Mouse (Mus musculus): ENCODE measurements at regions not wholly inside any gene's neighbourhood (a gene's known extent, or its start where the extent isn't known, plus 50 kb on each side); places are given as distances from the start of the nearest gene placed in this dataset.

DNA sequence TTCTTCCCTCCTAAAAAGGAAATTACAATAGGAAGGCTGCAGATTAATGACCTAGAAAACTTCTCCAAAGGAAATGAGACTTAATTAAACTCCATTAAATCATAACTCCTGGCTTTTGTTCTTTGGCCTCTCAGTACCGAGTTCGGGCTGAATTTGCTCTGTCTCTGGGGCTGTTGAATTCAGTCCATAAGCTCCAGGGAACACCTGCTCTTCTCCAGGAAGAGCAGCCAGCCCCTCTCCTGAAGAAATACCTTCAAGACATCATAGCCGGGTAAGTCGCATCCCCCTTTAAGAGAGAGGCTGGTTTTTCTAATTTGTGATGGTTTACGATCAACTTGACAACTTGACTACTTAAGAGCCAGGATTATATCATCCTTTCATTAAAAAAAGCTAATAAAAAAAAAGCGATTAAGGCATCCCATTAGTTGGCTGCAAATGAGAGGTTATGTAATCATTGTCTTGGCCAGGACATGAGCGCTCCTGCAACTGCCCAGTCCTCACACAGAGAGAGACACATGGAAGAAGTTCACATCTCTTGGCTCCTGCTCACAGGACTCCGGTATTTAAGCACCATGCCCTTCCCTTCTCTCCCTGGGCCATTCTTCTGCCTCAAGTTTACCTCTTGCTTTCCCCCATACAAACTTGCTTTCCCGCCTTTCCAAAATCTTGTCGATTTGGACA, 524.0 kb upstream of the Adam5 start:
- TF ChIP-seq USF1 (IDR thresholded peaks at IDR 0.05; ENCODE audit: low read depth) = no peak
- no peak for TF ChIP-seq MAX (IDR thresholded peaks at IDR 0.05)
- H3K4me3 ChIP-seq (ENCODE audit: insufficient read depth, poor library complexity, severe bottlenecking) = no peak overlapping the region
- H3ac ChIP-seq (ENCODE audit: control insufficient read depth, insufficient read length, low read depth) = no peak overlapping the region
- no peaks in the 10 kb centered on the region for H3K36me3 ChIP-seq (ENCODE audit: control insufficient read depth, insufficient read depth)
- no peaks in the 10 kb centered on the region for H3K79me2 ChIP-seq (ENCODE audit: control insufficient read depth, insufficient read depth)
- H3K27me3 ChIP-seq (ENCODE audit: control insufficient read depth, insufficient read depth, insufficient read length) = no peaks in the 10 kb centered on the region
- H3K79me3 ChIP-seq (ENCODE audit: low read depth) = no peaks in the 10 kb centered on the region

GRCm38 (mm10) chr8:25343160-25343602, 519.0 kb upstream of the Adam5 start:
- H3K79me3 ChIP-seq (ENCODE audit: low read depth) = no peaks in the 10 kb centered on the region
- H3K36me3 ChIP-seq (ENCODE audit: control insufficient read depth, insufficient read depth) = no peaks in the 10 kb centered on the region
- no peak for TF ChIP-seq CEBPB (IDR thresholded peaks at IDR 0.05; ENCODE audit: low read depth)
- TF ChIP-seq MYOD1 (IDR thresholded peaks at IDR 0.05; ENCODE audit: control insufficient read depth, insufficient read length, low read depth) = no peak
- TF ChIP-seq MYOG (IDR thresholded peaks at IDR 0.05; ENCODE audit: control insufficient read depth, extremely low read depth, insufficient read length) = no peak
- no peak for TF ChIP-seq MAX (IDR thresholded peaks at IDR 0.05)
- no peak for TF ChIP-seq FOSL1 (IDR thresholded peaks at IDR 0.05; ENCODE audit: insufficient read depth, low read length, poor library complexity, severe bottlenecking)
- TF ChIP-seq CTCF (IDR thresholded peaks at IDR 0.05; ENCODE audit: control insufficient read depth, insufficient read depth, insufficient read length) = no peak
- TF ChIP-seq USF1 (IDR thresholded peaks at IDR 0.05; ENCODE audit: low read depth) = no peak
- H3K79me2 ChIP-seq (ENCODE audit: control insufficient read depth, insufficient read depth) = no peaks in the 10 kb centered on the region
- H3ac ChIP-seq (ENCODE audit: control insufficient read depth, insufficient read length, low read depth) = no peak overlapping the region
- H3K4me3 ChIP-seq (ENCODE audit: insufficient read depth, poor library complexity, severe bottlenecking) = no peak overlapping the region
- no peaks in the 10 kb centered on the region for H3K27me3 ChIP-seq (ENCODE audit: control insufficient read depth, insufficient read depth, insufficient read length)

GRCm38 (mm10) chr8:25342501-25342900, 518.3 kb upstream of the Adam5 start:
- Histone ChIP-seq H3ac (ENCODE audit: control insufficient read depth, insufficient read length, low read depth) (no peak overlapping the region), H3K4me3 (ENCODE audit: insufficient read depth, poor library complexity, severe bottlenecking) (no peak overlapping the region), H3K36me3 (ENCODE audit: control insufficient read depth, insufficient read depth) (no peaks in the 10 kb centered on the region), H3K79me2 (ENCODE audit: control insufficient read depth, insufficient read depth) (no peaks in the 10 kb centered on the region), H3K27me3 (ENCODE audit: control insufficient read depth, insufficient read depth, insufficient read length) (no peaks in the 10 kb centered on the region), H3K79me3 (ENCODE audit: low read depth) (no peaks in the 10 kb centered on the region)
- TF ChIP-seq MYOG (IDR thresholded peaks at IDR 0.05; ENCODE audit: control insufficient read depth, extremely low read depth, insufficient read length) = no peak
- no peak for TF ChIP-seq FOSL1 (IDR thresholded peaks at IDR 0.05; ENCODE audit: insufficient read depth, low read length, poor library complexity, severe bottlenecking)
- no peak for TF ChIP-seq MAX (IDR thresholded peaks at IDR 0.05)
- TF ChIP-seq USF1 (IDR thresholded peaks at IDR 0.05; ENCODE audit: low read depth) = no peak
- TF ChIP-seq CTCF (IDR thresholded peaks at IDR 0.05; ENCODE audit: control insufficient read depth, insufficient read depth, insufficient read length) = no peak
- no peak for TF ChIP-seq MYOD1 (IDR thresholded peaks at IDR 0.05; ENCODE audit: control insufficient read depth, insufficient read length, low read depth)
- TF ChIP-seq CEBPB (IDR thresholded peaks at IDR 0.05; ENCODE audit: low read depth) = no peak

DNA sequence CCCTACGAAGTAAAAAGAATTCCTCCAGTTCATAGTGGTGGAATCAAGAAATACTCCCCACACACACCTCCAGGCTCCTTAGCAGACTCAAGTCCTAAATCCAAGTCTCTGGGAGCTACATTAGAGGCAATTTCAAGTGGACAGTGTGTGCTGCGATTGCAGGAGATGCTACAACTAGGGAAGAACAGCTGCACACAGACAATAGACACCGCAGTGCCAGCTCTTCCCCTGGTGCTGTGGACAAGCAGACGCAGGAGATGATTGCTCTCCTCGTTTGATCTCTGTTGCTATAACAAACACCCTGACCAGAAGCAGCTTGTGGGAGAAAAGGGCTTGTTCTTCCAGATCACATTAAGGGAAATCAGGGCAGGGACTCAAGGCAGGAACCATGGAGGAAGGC, 517.1 kb upstream of the Adam5 start:
- Histone ChIP-seq H3K79me3 (ENCODE audit: low read depth) (no peaks in the 10 kb centered on the region), H3ac (ENCODE audit: control insufficient read depth, insufficient read length, low read depth) (no peak overlapping the region), H3K27me3 (ENCODE audit: control insufficient read depth, insufficient read depth, insufficient read length) (no peaks in the 10 kb centered on the region), H3K79me2 (ENCODE audit: control insufficient read depth, insufficient read depth) (no peaks in the 10 kb centered on the region), H3K4me3 (ENCODE audit: insufficient read depth, poor library complexity, severe bottlenecking) (no peak overlapping the region), H3K36me3 (ENCODE audit: control insufficient read depth, insufficient read depth) (no peaks in the 10 kb centered on the region)
- TF ChIP-seq FOSL1 (IDR thresholded peaks at IDR 0.05; ENCODE audit: insufficient read depth, low read length, poor library complexity, severe bottlenecking) (no peak), CEBPB (IDR thresholded peaks at IDR 0.05; ENCODE audit: low read depth) (no peak), MYOD1 (IDR thresholded peaks at IDR 0.05; ENCODE audit: control insufficient read depth, insufficient read length, low read depth) (no peak), CTCF (IDR thresholded peaks at IDR 0.05; ENCODE audit: control insufficient read depth, insufficient read depth, insufficient read length) (no peak), MYOG (IDR thresholded peaks at IDR 0.05; ENCODE audit: control insufficient read depth, extremely low read depth, insufficient read length) (no peak), MAX (IDR thresholded peaks at IDR 0.05) (no peak)

- Histone ChIP-seq H3K79me3 (ENCODE audit: low read depth) (no peaks in the 10 kb centered on the region), H3K36me3 (ENCODE audit: control insufficient read depth, insufficient read depth) (no peaks in the 10 kb centered on the region), H3ac (ENCODE audit: control insufficient read depth, insufficient read length, low read depth) (no peak overlapping the region), H3K4me3 (ENCODE audit: insufficient read depth, poor library complexity, severe bottlenecking) (no peak overlapping the region), H3K27me3 (ENCODE audit: control insufficient read depth, insufficient read depth, insufficient read length) (no peaks in the 10 kb centered on the region), H3K79me2 (ENCODE audit: control insufficient read depth, insufficient read depth) (no peaks in the 10 kb centered on the region)
- TF ChIP-seq USF1 (IDR thresholded peaks at IDR 0.05; ENCODE audit: low read depth) (no peak), MYOD1 (IDR thresholded peaks at IDR 0.05; ENCODE audit: control insufficient read depth, insufficient read length, low read depth) (no peak), CTCF (IDR thresholded peaks at IDR 0.05; ENCODE audit: control insufficient read depth, insufficient read depth, insufficient read length) (no peak), FOSL1 (IDR thresholded peaks at IDR 0.05; ENCODE audit: insufficient read depth, low read length, poor library complexity, severe bottlenecking) (no peak), CEBPB (IDR thresholded peaks at IDR 0.05; ENCODE audit: low read depth) (no peak), MYOG (IDR thresholded peaks at IDR 0.05; ENCODE audit: control insufficient read depth, extremely low read depth, insufficient read length) (no peak), MAX (IDR thresholded peaks at IDR 0.05) (no peak)
Measured at GRCm38 (mm10) chr8:25340729-25341128, 516.6 kb upstream of the Adam5 start.

GRCm38 (mm10) chr8:25332120-25332607, 508.0 kb upstream of the Adam5 start:
- Histone ChIP-seq H3ac (ENCODE audit: control insufficient read depth, insufficient read length, low read depth) (no peak overlapping the region), H3K4me3 (ENCODE audit: insufficient read depth, poor library complexity, severe bottlenecking) (no peak overlapping the region), H3K36me3 (ENCODE audit: control insufficient read depth, insufficient read depth) (no peaks in the 10 kb centered on the region), H3K79me3 (ENCODE audit: low read depth) (no peaks in the 10 kb centered on the region), H3K27me3 (ENCODE audit: control insufficient read depth, insufficient read depth, insufficient read length) (no peaks in the 10 kb centered on the region), H3K79me2 (ENCODE audit: control insufficient read depth, insufficient read depth) (no peaks in the 10 kb centered on the region)
- TF ChIP-seq FOSL1 (IDR thresholded peaks at IDR 0.05; ENCODE audit: insufficient read depth, low read length, poor library complexity, severe bottlenecking) (no peak), MYOG (IDR thresholded peaks at IDR 0.05; ENCODE audit: control insufficient read depth, extremely low read depth, insufficient read length) (no peak), MAX (IDR thresholded peaks at IDR 0.05) (no peak), CEBPB (IDR thresholded peaks at IDR 0.05; ENCODE audit: low read depth) (no peak), USF1 (IDR thresholded peaks at IDR 0.05; ENCODE audit: low read depth) (no peak), MYOD1 (IDR thresholded peaks at IDR 0.05; ENCODE audit: control insufficient read depth, insufficient read length, low read depth) (no peak), CTCF (IDR thresholded peaks at IDR 0.05; ENCODE audit: control insufficient read depth, insufficient read depth, insufficient read length) (no peak)

Measured in C2C12 (cell line).